Mouse (Mus musculus) small intestine, adult 2 months (tissue): Measurements from ENCODE around the gene H3f3a. TPM values are rescaled to one million over a fixed set of nuclear protein-coding genes. Genes with fewer than 3 reads are reported as not detected.

Experiments
- H3K27ac ChIP-seq: fragments of 200-500 bp; 2 replicates; pipeline ENCODE4 v1.5.1; 2012; ENCODE audit warnings: low read depth, low read length, control low read depth, inconsistent platforms; ENCODE audit not compliant: insufficient read depth
- H3K27me3 ChIP-seq: fragments of 200-500 bp; 2 replicates; pipeline ENCODE4 v1.6.1; 2012; ENCODE audit warnings: mild to moderate bottlenecking, moderate library complexity, low read length, inconsistent platforms; ENCODE audit not compliant: control insufficient read depth, insufficient read depth
- H3K36me3 ChIP-seq: fragments of 200-500 bp; 2 replicates; pipeline ENCODE4 v1.6.1; 2012; ENCODE audit warnings: mild to moderate bottlenecking, low read length, control low read depth, inconsistent platforms; ENCODE audit not compliant: control insufficient read depth, insufficient read depth
- H3K4me1 ChIP-seq: fragments of 200-500 bp; 2 replicates; pipeline ENCODE4 v1.6.1; 2012; ENCODE audit warnings: low read length, inconsistent platforms, mixed read lengths; ENCODE audit not compliant: control insufficient read depth, insufficient read depth, insufficient read length
- H3K4me3 ChIP-seq: fragments of 200-500 bp; 2 replicates; pipeline ENCODE4 v1.5.1; 2012; ENCODE audit warnings: low read depth, mild to moderate bottlenecking, control low read depth, inconsistent platforms, low read length, moderate library complexity
- CTCF ChIP-seq: fragments of 200-500 bp; IDR thresholded peaks from 2 replicates; pipeline ENCODE4 v1.5.1; 2012; ENCODE audit warnings: low read depth, mild to moderate bottlenecking, control low read depth, inconsistent platforms, low read length, moderate library complexity, mixed read lengths; ENCODE audit not compliant: insufficient replicate concordance, insufficient read length; ENCODE audit errors: extremely low read depth
- POLR2A ChIP-seq: fragments of 200-500 bp; IDR thresholded peaks from 2 replicates; pipeline ENCODE4 v1.6.1; 2012; ENCODE audit warnings: low read depth, mild to moderate bottlenecking, control low read depth, inconsistent platforms, low read length, moderate library complexity
- WGBS: fragments of 180-500 bp; shearing (Covaris S2); methylation state at CpG from one replicate; pipeline ENCODE4 v1.1.7; 2018; 5-methylcytosine and 5-hydroxymethylcytosine counted together
- polyA plus RNA-seq: library from polyadenylated mRNA; depleted of rRNA; stranded (reverse); fragments of >200 nt; gene quantifications from 2 replicates; pipeline ENCODE4 v1.2.3, GENCODE M21; 2012

The H3f3a gene
- polyA plus RNA-seq, 1 experiment = 262 TPM

DNA sequence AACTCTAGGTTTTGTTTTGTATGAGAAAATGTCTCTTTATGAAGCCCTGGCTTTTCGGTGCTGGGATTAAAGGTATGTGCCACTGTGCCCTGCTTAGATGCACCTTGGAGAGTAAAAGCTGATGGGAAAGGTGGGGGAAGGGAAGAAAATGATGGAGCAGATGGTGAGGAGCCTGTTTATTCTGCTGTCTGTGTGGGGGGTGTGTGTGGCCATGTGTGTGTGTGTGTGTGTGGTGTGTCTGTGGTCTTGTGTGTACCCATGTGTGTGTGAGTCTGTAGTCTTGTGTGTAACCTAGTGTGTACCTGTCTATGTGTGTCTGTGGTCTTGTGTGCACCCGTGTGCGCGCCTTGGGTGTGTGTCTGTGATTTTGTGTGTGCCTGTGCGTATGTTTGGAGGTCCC, 15.1 kb downstream of the H3f3a start:
- TF ChIP-seq POLR2A (no peak), CTCF (no peak)
- H3K36me3 ChIP-seq = peaks cover 14% of the 10 kb centered on the region
- no peaks in the 10 kb centered on the region for H3K27me3 ChIP-seq
- no peak overlapping the region for H3K27ac ChIP-seq
- H3K4me3 ChIP-seq = no peak overlapping the region
- peaks cover 7% of the 10 kb centered on the region for H3K4me1 ChIP-seq
- WGBS = 95% methylated on average over 5 of the region's 5 CpGs

GRCm38 (mm10) chr1:180794170-180794569, 19.6 kb downstream of the H3f3a start:
- H3K36me3 ChIP-seq = no peaks in the 10 kb centered on the region
- TF ChIP-seq CTCF (no peak), POLR2A (no peak)
- peaks cover 7% of the 10 kb centered on the region for H3K4me1 ChIP-seq
- peak overlapping the region; percentile 47 for H3K4me3 ChIP-seq
- no peak overlapping the region for H3K27ac ChIP-seq
- H3K27me3 ChIP-seq = no peaks in the 10 kb centered on the region
- WGBS = 5% methylated on average over 21 of the region's 21 CpGs

DNA sequence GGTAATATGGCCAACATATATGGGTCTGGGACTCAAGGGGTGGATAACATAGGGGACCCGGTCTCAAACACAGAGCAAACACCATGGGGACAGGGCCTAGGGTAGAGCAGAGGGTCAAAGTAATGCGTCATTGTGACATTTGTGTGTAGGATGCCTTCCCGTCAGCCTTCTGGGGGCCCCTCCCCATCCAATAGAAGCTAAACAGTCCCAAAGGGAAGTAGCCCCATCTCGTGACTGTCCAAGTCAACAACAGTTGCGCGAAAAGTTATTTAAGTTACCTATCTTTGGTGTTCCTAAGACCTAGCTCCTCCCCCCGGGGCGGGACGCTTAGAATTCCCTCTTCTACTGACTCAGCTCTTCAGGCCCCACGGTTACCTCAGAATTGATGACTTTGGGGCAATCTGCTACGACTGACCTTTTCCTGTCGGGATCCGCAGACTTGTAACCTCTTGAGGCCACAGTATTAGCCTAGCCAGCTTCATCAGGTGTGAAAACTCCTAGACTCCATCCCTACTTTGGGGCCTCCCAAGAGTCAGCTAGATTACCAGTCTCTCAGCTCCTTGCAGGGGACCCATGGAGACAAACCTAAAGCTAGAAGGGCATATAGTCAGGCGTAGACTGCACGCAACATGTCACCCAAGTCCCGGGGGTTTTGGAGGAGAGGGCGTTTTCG, 20.2 kb downstream of the H3f3a start:
- Histone ChIP-seq H3K4me1 (peaks cover 7% of the 10 kb centered on the region), H3K4me3 (peak overlapping the region; percentile 47), H3K27me3 (no peaks in the 10 kb centered on the region), H3K27ac (no peak overlapping the region), H3K36me3 (no peaks in the 10 kb centered on the region)
- 8% methylated on average over 18 of the region's 18 CpGs for whole genome bisulfite sequencing
- TF ChIP-seq POLR2A = no peak
- TF ChIP-seq CTCF = peak; percentile 13; the same call in 1 of the 2 replicates

- no peak for TF ChIP-seq POLR2A
- TF ChIP-seq CTCF = no peak
Observed at GRCm38 (mm10) chr1:180792814-180793213, 20.9 kb downstream of the H3f3a start.

GRCm38 (mm10) chr1:180791821-180792480, 21.8 kb downstream of the H3f3a start:
- TF ChIP-seq CTCF (no peak), POLR2A (no peak)
- WGBS = 85% methylated on average over 14 of the region's 14 CpGs
- Histone ChIP-seq H3K27me3 (no peaks in the 10 kb centered on the region), H3K27ac (no peak overlapping the region), H3K36me3 (no peaks in the 10 kb centered on the region), H3K4me1 (peaks cover 7% of the 10 kb centered on the region), H3K4me3 (no peak overlapping the region)

More at GRCm38 (mm10) chr1:180792814-180793213, 20.9 kb downstream of the H3f3a start:
- Histone ChIP-seq H3K36me3 (no peaks in the 10 kb centered on the region), H3K4me1 (peaks cover 7% of the 10 kb centered on the region), H3K27me3 (no peaks in the 10 kb centered on the region), H3K4me3 (no peak overlapping the region), H3K27ac (no peak overlapping the region)
- 87% methylated on average over 4 of the region's 4 CpGs for WGBS

DNA sequence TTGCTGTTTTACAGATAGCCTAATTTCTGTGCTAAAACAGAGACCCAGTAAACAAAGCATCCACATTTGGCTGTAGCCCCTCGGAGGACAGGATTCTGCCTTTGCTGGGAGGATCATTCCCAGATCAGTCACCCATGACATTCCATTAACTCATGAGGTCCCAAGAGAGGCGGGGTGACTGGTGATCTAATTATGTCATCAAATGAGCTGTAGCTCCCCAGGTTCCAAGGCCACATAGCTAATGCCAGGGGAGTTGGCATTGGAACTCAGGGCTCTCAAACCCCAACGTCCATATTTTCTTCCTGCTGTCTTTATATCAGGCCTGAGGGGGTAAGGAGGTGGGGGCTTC, 30.2 kb downstream of the H3f3a start:
- TF ChIP-seq POLR2A = no peak
- TF ChIP-seq CTCF = no peak
- H3K4me3 ChIP-seq = no peak overlapping the region
- peak overlapping the region; percentile 95 for H3K27ac ChIP-seq
- WGBS = 59% methylated on average over 3 of the region's 3 CpGs
- H3K27me3 ChIP-seq = no peaks in the 10 kb centered on the region
- peaks cover 37% of the 10 kb centered on the region for H3K4me1 ChIP-seq
- no peaks in the 10 kb centered on the region for H3K36me3 ChIP-seq

GRCm38 (mm10) chr1:180782906-180783579, 30.7 kb downstream of the H3f3a start:
- Histone ChIP-seq H3K4me1 (peaks cover 37% of the 10 kb centered on the region), H3K27ac (peak overlapping the region; percentile 95), H3K36me3 (no peaks in the 10 kb centered on the region), H3K4me3 (no peak overlapping the region), H3K27me3 (no peaks in the 10 kb centered on the region)
- TF ChIP-seq POLR2A (peak; percentile 11; the same call in 1 of the 2 replicates), CTCF (no peak)
- 40% methylated on average over 9 of the region's 9 CpGs for WGBS
